Mouse (Mus musculus): ENCODE measurements around the gene Vgll4. TPM values are rescaled to one million over a fixed set of nuclear protein-coding genes. Genes with fewer than 3 reads are reported as not detected.

The Vgll4 gene
- total and polyA plus RNA-seq, 3 experiments = 34.6 to 73.7 (median 37.3) TPM

DNA sequence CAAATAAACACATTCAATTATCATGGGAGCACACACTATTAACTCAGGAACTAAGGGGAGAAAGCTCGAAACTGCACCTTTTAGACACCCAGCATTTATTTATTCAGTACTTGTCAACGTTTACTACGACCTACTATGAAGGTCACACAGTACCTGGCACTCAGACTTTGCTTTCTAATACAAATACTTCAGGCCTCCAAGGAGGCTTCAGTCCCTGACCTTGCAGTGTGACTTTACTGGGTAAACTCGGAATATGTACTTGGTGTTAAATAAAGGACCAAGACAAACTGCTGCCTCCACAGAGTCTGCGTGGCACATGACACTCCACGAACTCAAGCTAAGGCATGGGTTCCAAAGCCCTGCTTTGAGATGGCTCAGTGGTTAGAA is 10.8 kb downstream of the Vgll4 start:
- H3K4me3 ChIP-seq (replicated peaks in 1 of 3; ENCODE audit: low read depth in 2 of 3, low read length in 2 of 3, poor library complexity in 1 of 3) = no peak overlapping the region
- H3K4me1 ChIP-seq (ENCODE audit: control insufficient read depth in 1 of 2, insufficient read depth in 2 of 2) = peaks cover 27 to 71% of the 10 kb centered on the region in 2 experiments
- peaks cover 79% of the 10 kb centered on the region for H3K79me2 ChIP-seq (replicated peaks; ENCODE audit: control insufficient read depth, extremely low read depth, insufficient read depth, poor library complexity, severe bottlenecking)
- in situ Hi-C loops (cut with MboI; ENCODE audit: low pct_ligation_motif_present, low pct_unique_long_range_greater_than_20kb, low sequenced_read_pairs) (no loop called here), dilution Hi-C loops (cut with MboI; ENCODE audit: extremely low pct_ligation_motif_present, extremely low pct_unique_long_range_greater_than_20kb, low sequenced_read_pairs) (no loop called here)
- peaks cover 3% of the 10 kb centered on the region for H3K9me3 ChIP-seq (replicated peaks; ENCODE audit: low read length)
- TF ChIP-seq ZC3H11A (IDR thresholded peaks at IDR 0.05; ENCODE audit: low read depth, low read length) (no peak), SIN3A (IDR thresholded peaks at IDR 0.05; ENCODE audit: low read length) (no peak), ZMIZ1 (IDR thresholded peaks at IDR 0.05; ENCODE audit: low read depth, low read length) (no peak)
- H3K27me3 ChIP-seq (replicated peaks) = no peaks in the 10 kb centered on the region
- H3K27ac ChIP-seq (ENCODE audit: insufficient read depth, low read depth) = no peak overlapping the region
- no peak overlapping the region for H3K4me2 ChIP-seq (ENCODE audit: insufficient read depth, low read depth, poor library complexity, severe bottlenecking)
- no peak overlapping the region for H3K9ac ChIP-seq (ENCODE audit: insufficient read depth, low read depth)
- no peak for DNase-seq (ENCODE audit: extremely low read depth)
- H3K36me3 ChIP-seq (replicated peaks in 1 of 2; ENCODE audit: control insufficient read depth in 1 of 2, insufficient read depth in 1 of 2, low read length in 1 of 2) = peaks cover 16 to 42% of the 10 kb centered on the region in 2 experiments

DNA sequence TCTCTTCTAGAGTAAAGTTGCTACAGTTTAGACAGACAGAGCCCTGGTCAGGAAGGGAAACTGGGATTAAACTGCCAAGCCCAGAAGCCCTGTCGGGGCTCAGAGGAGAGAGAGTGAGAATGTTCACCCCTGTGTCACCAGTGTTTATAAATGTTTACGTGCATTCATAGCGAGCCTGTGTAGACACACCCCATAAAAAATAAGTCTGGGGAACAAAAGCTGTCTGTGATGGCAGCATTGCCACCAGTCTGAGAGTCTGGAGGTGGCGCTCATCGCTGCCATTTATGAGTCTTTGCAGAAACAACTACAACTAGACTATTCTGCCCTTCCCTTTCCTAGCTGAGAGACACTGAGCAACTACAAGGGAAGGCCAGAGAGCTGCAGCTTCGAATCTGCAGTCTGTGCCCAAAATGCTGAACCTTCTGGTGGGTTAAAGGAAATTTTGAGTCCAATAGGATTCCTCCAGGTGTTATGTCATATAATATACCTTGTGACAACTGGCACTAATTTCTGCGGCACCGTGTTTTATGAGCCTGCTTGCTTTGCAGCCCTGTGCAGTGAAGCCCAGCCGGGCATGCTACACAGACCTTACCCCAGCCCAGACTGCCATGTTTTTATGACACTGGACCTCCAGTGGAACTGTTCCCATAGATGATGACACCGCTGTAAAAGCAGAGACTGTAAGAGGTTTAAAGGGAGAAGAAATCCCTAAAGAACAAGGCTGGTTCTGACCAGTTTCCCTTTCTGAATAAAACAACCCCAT is 11.4 kb downstream of the Vgll4 start:
- H3K4me1 ChIP-seq (ENCODE audit: control insufficient read depth in 1 of 2, insufficient read depth in 2 of 2) = peaks cover 22 to 65% of the 10 kb centered on the region in 2 experiments
- peak overlapping the region; percentile 47 for H3K4me2 ChIP-seq (ENCODE audit: insufficient read depth, low read depth, poor library complexity, severe bottlenecking)
- DNase-seq (ENCODE audit: extremely low read depth) = no peak
- H3K79me2 ChIP-seq (replicated peaks; ENCODE audit: control insufficient read depth, extremely low read depth, insufficient read depth, poor library complexity, severe bottlenecking) = peaks cover 75% of the 10 kb centered on the region
- no peaks in the 10 kb centered on the region for H3K27me3 ChIP-seq (replicated peaks)
- H3K4me3 ChIP-seq (replicated peaks in 1 of 3; ENCODE audit: low read depth in 2 of 3, low read length in 2 of 3, poor library complexity in 1 of 3) = no peak overlapping the region
- in situ Hi-C loops (cut with MboI; ENCODE audit: low pct_ligation_motif_present, low pct_unique_long_range_greater_than_20kb, low sequenced_read_pairs) = no loop called here
- H3K9me3 ChIP-seq (replicated peaks; ENCODE audit: low read length) = peaks cover 3% of the 10 kb centered on the region
- peak in 1 of 2 experiments; percentile 12; a peak in 1 of 4 replicates for TF ChIP-seq CTCF (conservative IDR thresholded peaks at IDR 0.05 in 1 of 2, IDR thresholded peaks at IDR 0.05 in 1 of 2; ENCODE audit: low read depth in 2 of 2, low read length in 2 of 2)
- no peak for TF ChIP-seq JUN (IDR thresholded peaks at IDR 0.05; ENCODE audit: insufficient read depth, low read depth, low read length)
- TF ChIP-seq ZKSCAN1 (IDR thresholded peaks at IDR 0.05; ENCODE audit: borderline replicate concordance, low read depth, low read length) = no peak
- H3K9ac ChIP-seq (ENCODE audit: insufficient read depth, low read depth) = no peak overlapping the region; the same call in 1 of the 2 replicates
- peak overlapping the region; percentile 47 for H3K27ac ChIP-seq (ENCODE audit: insufficient read depth, low read depth)
- H3K36me3 ChIP-seq (replicated peaks in 1 of 2; ENCODE audit: control insufficient read depth in 1 of 2, insufficient read depth in 1 of 2, low read length in 1 of 2) = peaks cover 21 to 47% of the 10 kb centered on the region in 2 experiments
- dilution Hi-C loops (cut with MboI; ENCODE audit: extremely low pct_ligation_motif_present, extremely low pct_unique_long_range_greater_than_20kb, low sequenced_read_pairs) = no loop called here

DNA sequence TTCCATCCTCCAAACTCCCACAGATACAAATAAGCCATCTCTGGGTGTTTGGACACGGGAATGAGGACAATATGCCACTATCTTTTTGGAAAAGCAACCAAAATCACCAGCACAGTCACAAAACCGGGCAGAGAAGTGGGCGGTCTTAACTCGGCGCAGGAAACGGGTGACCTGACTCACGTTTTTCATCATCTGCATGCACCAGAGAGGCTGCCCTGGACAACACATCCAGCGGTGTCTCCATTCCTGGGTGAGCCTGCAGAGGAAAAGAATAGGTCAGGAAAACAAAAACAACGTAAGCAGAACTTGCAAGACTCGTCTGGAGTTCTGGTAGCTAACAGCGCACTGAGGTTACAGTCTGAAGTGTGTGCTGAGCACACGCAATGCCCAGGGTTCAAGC is 12.0 kb downstream of the Vgll4 start:
- TF ChIP-seq BHLHE40 (IDR thresholded peaks at IDR 0.05; ENCODE audit: low read depth, low read length) (peak; percentile 91), ETS1 (conservative IDR thresholded peaks at IDR 0.05; ENCODE audit: low read depth, low read length) (no peak)
- Histone ChIP-seq H3K9me3 (replicated peaks; ENCODE audit: low read length) (peaks cover 3% of the 10 kb centered on the region), H3K79me2 (replicated peaks; ENCODE audit: control insufficient read depth, extremely low read depth, insufficient read depth, poor library complexity, severe bottlenecking) (peaks cover 68% of the 10 kb centered on the region), H3K36me3 (replicated peaks in 1 of 2; ENCODE audit: control insufficient read depth in 1 of 2, insufficient read depth in 1 of 2, low read length in 1 of 2) (peaks cover 21 to 48% of the 10 kb centered on the region in 2 experiments), H3K4me1 (ENCODE audit: control insufficient read depth in 1 of 2, insufficient read depth in 2 of 2) (peaks cover 20 to 58% of the 10 kb centered on the region in 2 experiments), H3K4me2 (ENCODE audit: insufficient read depth, low read depth, poor library complexity, severe bottlenecking) (peak overlapping the region; percentile 47), H3K27ac (ENCODE audit: insufficient read depth, low read depth) (peak overlapping the region; percentile 47), H3K27me3 (replicated peaks) (no peaks in the 10 kb centered on the region), H3K4me3 (replicated peaks in 1 of 3; ENCODE audit: low read depth in 2 of 3, low read length in 2 of 3, poor library complexity in 1 of 3) (no peak overlapping the region), H3K9ac (ENCODE audit: insufficient read depth, low read depth) (no peak overlapping the region; the same call in 1 of the 2 replicates)
- in situ Hi-C loops (cut with MboI; ENCODE audit: low pct_ligation_motif_present, low pct_unique_long_range_greater_than_20kb, low sequenced_read_pairs) = no loop called here
- dilution Hi-C loops (cut with MboI; ENCODE audit: extremely low pct_ligation_motif_present, extremely low pct_unique_long_range_greater_than_20kb, low sequenced_read_pairs) = no loop called here
- no peak for DNase-seq (ENCODE audit: extremely low read depth)

Data from CH12.LX (cell line).